Comparison of ENCODE assay signal across 18 mouse cellular contexts in genomic region chr14:121479096-121479495, GRCm38 (mm10). TPM values are rescaled to one million over a fixed set of nuclear protein-coding genes. Genes with fewer than 3 reads are reported as not detected.
"Had no signal": no experiment of that assay in that cellular context is flagged by ENCODE, and none has a peak within 500 bp of the region (broad histone marks: within the 10 kb centered on the region; RNA-seq: fewer than 3 reads in every experiment).

No protein-coding gene starts in this region.

- H3K9me3 ChIP-seq: neural tube, embryonic 15.5 days; stomach, embryonic 15.5 days had no signal

- H3K4me2 ChIP-seq: neural tube, embryonic 15.5 days; stomach, embryonic 15.5 days had no signal

- H3K27me3 ChIP-seq: neural tube, embryonic 15.5 days; stomach, embryonic 15.5 days had no signal

- H3K27ac ChIP-seq: neural tube, embryonic 15.5 days; stomach, embryonic 15.5 days; stomach, postnatal 0 days had no signal

- H3K4me3 ChIP-seq: neural tube, embryonic 15.5 days; stomach, embryonic 15.5 days had no signal

- H3K4me1 ChIP-seq: neural tube, embryonic 15.5 days; stomach, embryonic 15.5 days had no signal

- DNase-seq: retina, postnatal 1 day; right cerebral cortex, adult 18-20 months; right cerebral cortex, postnatal 14 days; right cerebral cortex, postnatal 25 days; right cerebral cortex, postnatal 4 days; spleen, adult 18-20 months; thymus, adult 18-20 months; thymus, adult 2 months; thymus, postnatal 14 days; thymus, postnatal 25 days; thymus, postnatal 36 days; thymus, postnatal 4 days had no signal

- H3K9ac ChIP-seq: neural tube, embryonic 15.5 days; stomach, embryonic 15.5 days had no signal

- H3K36me3 ChIP-seq: neural tube, embryonic 15.5 days; stomach, embryonic 15.5 days had no signal

RNA-seq across cellular contexts. Expression of gene Slc15a1, which starts 26.0 kb away (rescaled TPM):
- polyA plus RNA-seq: neural tube, embryonic 14.5 days; neural tube, embryonic 15.5 days; spleen, adult 2 months; stomach, embryonic 14.5 days had no signal
